Mouse (Mus musculus) neural tube, embryonic 15.5 days (tissue): ENCODE data around the gene Sowahd. TPM values are rescaled to one million over a fixed set of nuclear protein-coding genes. Genes with fewer than 3 reads are reported as not detected.

Source experiments
- ATAC-seq: fragments of 200-750 bp; cut with Nextera tagmentation; 2 replicates; pipeline ENCODE4 v1.8.0; 2017; ENCODE audit warnings: mild to moderate bottlenecking, moderate TSS enrichment, moderate library complexity; ENCODE audit not compliant: low FRiP score
- H3K27ac ChIP-seq: fragments of 300-500 bp; sonication (generic); replicated peaks from 2 replicates; pipeline ENCODE4 v1.5.1; 2015; ENCODE audit warnings: mild to moderate bottlenecking, inconsistent platforms
- H3K27me3 ChIP-seq: fragments of 300-500 bp; sonication (generic); replicated peaks from 2 replicates; pipeline ENCODE4 v1.6.1; 2015; ENCODE audit warnings: inconsistent platforms
- H3K36me3 ChIP-seq: fragments of 300-500 bp; sonication (generic); 2 replicates; pipeline ENCODE4 v1.6.1; 2015; ENCODE audit warnings: inconsistent platforms
- H3K4me1 ChIP-seq: fragments of 300-500 bp; sonication (generic); 2 replicates; pipeline ENCODE4 v1.6.1; 2015; ENCODE audit warnings: inconsistent platforms
- H3K4me2 ChIP-seq: fragments of 300-500 bp; sonication (generic); 2 replicates; pipeline ENCODE4 v1.6.1; 2015; ENCODE audit warnings: inconsistent platforms, mild to moderate bottlenecking, moderate library complexity
- H3K4me3 ChIP-seq: fragments of 300-500 bp; sonication (generic); replicated peaks from 2 replicates; pipeline ENCODE4 v1.5.1; 2015; ENCODE audit warnings: mild to moderate bottlenecking, inconsistent platforms
- H3K9ac ChIP-seq: fragments of 300-500 bp; sonication (generic); replicated peaks from 2 replicates; pipeline ENCODE4 v1.6.1; 2015; ENCODE audit warnings: mild to moderate bottlenecking, inconsistent platforms
- H3K9me3 ChIP-seq: fragments of 300-500 bp; sonication (generic); replicated peaks from 2 replicates; pipeline ENCODE4 v1.6.1; 2016; ENCODE audit warnings: inconsistent platforms
- WGBS: fragments of 180-500 bp; shearing (Covaris S2); methylation state at CpG from one replicate; pipeline ENCODE4 v1.1.7; 2015; ENCODE audit warnings: mixed read lengths; 5-methylcytosine and 5-hydroxymethylcytosine counted together
- polyA plus RNA-seq: library from polyadenylated mRNA; unstranded; fragments of >200 nt; fragmentation: Nextera tagmentation; extraction: Ambion mirVana; gene quantifications from 2 replicates; pipeline ENCODE4 v1.2.1, GENCODE M21; 2015

Gene Sowahd
- not detected in 2 replicates for polyA plus RNA-seq

DNA sequence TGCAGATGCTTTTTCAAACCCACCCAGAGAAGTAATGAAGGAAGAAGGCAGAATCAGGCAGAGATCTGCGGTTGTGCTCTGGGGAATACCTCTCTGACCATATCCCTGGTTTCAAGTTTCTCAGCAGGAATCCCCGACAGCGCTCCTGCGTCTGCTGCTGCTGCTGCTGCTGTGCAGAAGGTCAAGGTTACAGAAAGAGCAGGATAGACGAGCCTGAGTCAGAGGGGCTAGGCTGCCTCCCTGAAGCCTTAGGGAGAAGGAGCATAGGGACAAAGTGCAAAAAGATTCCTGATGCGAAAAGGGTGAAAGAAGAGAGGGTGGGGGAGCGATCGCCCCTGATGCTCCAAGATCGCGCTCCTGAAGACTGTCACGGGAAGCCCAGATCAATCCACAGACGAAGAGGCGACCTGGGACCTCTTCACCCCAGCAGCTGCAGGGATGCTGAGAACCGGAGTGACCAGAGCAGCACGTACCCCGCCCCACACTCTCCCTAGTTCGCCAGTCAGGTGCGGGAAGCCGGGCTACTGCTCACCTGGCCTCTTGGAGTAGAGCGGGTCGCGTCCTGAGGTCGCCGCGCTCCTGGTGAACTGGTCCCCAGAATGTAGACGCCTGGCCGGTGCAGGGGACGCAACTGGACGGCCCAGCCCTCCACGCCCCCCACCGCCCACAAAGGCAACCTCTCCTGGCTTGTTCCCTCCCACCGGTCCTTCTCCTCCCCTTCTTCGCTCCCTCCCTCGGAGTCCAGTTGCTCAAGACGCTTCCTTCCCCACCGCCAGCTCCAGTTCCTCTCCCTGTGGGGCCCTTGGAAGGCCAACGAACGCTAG is at the start of gene Sowahd:
Sowahd (plus strand) TSS at position 780 of the 824 bp plus-strand sequence.
- Histone ChIP-seq H3K4me1 (peaks cover 14% of the 10 kb centered on the region), H3K27ac (no peak within 1 kb of the TSS), H3K9ac (peak within 1 kb of the TSS; percentile 37; the same call in 1 of the 2 replicates), H3K27me3 (peaks cover 11% of the 10 kb centered on the region; the same call in 1 of the 2 replicates), H3K4me3 (peak within 1 kb of the TSS; percentile 39), H3K9me3 (no peaks in the 10 kb centered on the region), H3K4me2 (peak within 1 kb of the TSS; percentile 82), H3K36me3 (no peaks in the 10 kb centered on the region)
- peak; percentile 45; the same call in 1 of the 2 replicates for ATAC-seq
- 25% methylated on average over 38 of the region's 38 CpGs for WGBS

DNA sequence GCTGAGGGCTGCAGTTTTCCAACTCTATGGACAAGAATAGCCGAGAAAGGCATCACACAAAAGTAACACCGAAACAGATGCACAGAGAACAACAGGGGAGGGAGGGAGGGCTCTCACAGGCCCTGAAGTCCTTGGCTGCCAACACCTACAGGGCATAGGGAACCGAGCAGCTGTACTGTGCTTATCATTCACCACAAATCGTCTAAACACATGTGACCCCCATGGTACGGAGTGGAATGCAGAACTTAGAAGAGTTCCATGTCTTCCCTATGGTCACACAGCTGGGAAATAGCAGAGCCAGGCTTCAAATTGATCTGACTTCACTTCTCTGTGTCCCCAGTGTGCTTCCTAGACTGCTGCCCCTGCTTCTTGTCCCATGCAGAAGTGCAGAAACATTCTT is 34.8 kb upstream of the Sowahd start:
- Histone ChIP-seq H3K27ac (no peak overlapping the region), H3K36me3 (no peaks in the 10 kb centered on the region), H3K9me3 (no peaks in the 10 kb centered on the region), H3K4me1 (no peaks in the 10 kb centered on the region), H3K27me3 (no peaks in the 10 kb centered on the region), H3K4me2 (no peak overlapping the region), H3K4me3 (no peak overlapping the region), H3K9ac (no peak overlapping the region)
- no peak for ATAC-seq
- WGBS, result 72% methylated on average over 5 of the region's 5 CpGs

DNA sequence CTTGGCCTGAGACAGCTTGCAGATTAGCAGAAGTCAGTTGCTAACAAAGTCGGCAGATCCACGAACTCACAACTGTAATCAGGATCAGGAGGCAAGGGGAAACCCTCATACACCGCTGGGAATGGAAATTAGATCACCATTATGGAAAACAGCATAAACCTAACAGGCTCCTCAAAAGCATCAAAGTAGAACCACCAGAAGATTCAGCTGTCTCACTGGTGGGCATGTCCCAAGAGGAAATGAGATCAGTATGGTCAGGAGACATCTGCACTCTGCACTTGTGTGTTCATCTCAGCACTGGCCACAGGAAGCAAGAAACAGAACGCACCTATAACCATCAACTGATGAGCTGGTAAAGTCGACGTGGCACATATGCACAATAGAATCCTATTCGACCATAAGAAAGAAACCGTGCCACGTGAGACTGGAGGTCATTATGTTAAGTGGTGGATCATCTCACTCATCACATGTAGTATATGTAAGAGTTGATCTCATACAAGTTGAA is 30.4 kb upstream of the Sowahd start:
- Histone ChIP-seq H3K9me3 (no peaks in the 10 kb centered on the region), H3K4me1 (no peaks in the 10 kb centered on the region), H3K27me3 (no peaks in the 10 kb centered on the region), H3K4me2 (no peak overlapping the region), H3K9ac (no peak overlapping the region), H3K27ac (no peak overlapping the region), H3K4me3 (no peak overlapping the region), H3K36me3 (no peaks in the 10 kb centered on the region)
- ATAC-seq, result no peak
- WGBS, result 91% methylated on average over 9 of the region's 9 CpGs

DNA sequence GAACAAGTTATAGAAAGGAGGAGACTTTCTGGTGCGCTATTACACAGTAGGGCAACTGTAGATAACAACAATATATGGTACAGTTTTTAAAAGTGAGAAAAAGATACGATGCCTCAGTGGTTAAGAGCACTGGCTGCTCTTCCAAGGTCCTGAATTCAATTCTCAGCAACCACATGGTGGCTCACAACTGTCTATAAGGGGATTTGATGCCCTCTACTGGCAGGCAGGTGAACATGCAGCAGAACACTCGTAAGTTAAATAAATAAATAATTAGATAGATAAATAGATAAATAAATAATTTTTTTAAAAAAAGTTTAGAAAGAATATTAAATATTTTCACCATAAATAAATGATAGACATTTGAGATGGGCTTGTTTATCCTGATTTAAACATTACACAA is 29.6 kb upstream of the Sowahd start:
- no peak for ATAC-seq
- 63% methylated on average over 3 of the region's 3 CpGs for WGBS

DNA sequence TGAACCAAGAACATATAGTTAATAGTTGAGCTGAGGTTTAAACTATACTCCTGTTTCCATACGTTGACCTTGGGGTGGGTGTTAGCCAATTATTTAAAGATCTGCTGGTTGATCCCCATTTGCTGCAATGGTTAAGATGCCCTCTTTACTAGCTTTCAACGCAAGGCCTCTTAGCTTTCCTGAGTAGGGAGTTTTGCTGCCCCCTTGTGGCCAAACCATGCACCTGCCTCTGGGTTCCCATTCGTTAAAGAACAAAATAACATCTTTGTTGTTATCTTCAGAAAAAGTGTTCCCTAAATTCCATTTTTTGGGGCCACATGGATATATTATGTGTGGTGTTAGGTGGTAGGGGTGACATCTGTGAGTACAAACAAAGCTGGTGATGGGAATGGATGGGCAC is 26.0 kb upstream of the Sowahd start:
- no peak for ATAC-seq
- H3K4me2 ChIP-seq, result no peak overlapping the region
- H3K9ac ChIP-seq, result no peak overlapping the region
- no peaks in the 10 kb centered on the region for H3K27me3 ChIP-seq
- no peaks in the 10 kb centered on the region for H3K9me3 ChIP-seq
- no peaks in the 10 kb centered on the region for H3K36me3 ChIP-seq
- no peak overlapping the region for H3K4me3 ChIP-seq
- H3K4me1 ChIP-seq, result no peaks in the 10 kb centered on the region
- H3K27ac ChIP-seq, result no peak overlapping the region
- WGBS, result 16% methylated on average over 3 of the region's 3 CpGs

More for the DNA sequence above, 29.6 kb upstream of the Sowahd start:
- Histone ChIP-seq H3K9me3 (no peaks in the 10 kb centered on the region), H3K4me1 (no peaks in the 10 kb centered on the region), H3K4me3 (no peak overlapping the region), H3K27me3 (no peaks in the 10 kb centered on the region), H3K4me2 (no peak overlapping the region), H3K36me3 (no peaks in the 10 kb centered on the region), H3K9ac (no peak overlapping the region), H3K27ac (no peak overlapping the region)

DNA sequence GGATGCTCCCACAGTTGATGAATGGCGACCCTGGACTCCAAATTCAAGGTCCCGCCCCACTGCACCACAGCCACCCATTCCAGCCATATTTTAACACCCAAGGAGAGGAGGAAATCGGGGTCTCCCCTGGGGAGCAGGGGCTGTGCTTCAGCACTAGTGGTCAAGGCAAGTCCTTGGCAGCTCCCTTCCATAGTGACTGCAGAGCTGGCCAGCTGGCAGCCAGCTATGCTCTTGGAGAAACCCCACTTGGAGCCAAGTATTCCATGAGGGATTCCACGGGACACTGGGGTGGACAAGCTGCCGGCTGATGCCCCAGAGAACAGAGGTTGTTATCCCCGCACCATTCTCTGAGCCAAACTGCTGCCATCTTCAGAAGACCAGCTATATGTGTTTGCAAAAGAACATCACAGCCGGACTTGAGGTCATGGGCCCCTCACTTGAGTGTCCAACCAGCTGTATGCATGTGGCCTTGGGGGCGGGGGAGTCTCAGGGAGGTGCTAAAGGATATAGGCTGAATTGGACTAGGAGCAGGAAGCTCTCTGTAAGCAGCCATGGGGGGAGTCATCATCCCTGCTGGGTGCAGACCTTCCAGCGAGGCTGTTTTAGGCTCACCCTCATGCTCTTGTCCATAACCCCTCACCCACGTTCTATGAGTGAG is 24.9 kb upstream of the Sowahd start:
- no peak overlapping the region for H3K27ac ChIP-seq
- H3K27me3 ChIP-seq, result no peaks in the 10 kb centered on the region
- H3K4me3 ChIP-seq, result no peak overlapping the region
- no peaks in the 10 kb centered on the region for H3K36me3 ChIP-seq
- no peak overlapping the region for H3K4me2 ChIP-seq
- no peak overlapping the region for H3K9ac ChIP-seq
- WGBS, result 77% methylated on average over 10 of the region's 10 CpGs
- no peak for ATAC-seq
- no peaks in the 10 kb centered on the region for H3K9me3 ChIP-seq
- H3K4me1 ChIP-seq, result no peaks in the 10 kb centered on the region

DNA sequence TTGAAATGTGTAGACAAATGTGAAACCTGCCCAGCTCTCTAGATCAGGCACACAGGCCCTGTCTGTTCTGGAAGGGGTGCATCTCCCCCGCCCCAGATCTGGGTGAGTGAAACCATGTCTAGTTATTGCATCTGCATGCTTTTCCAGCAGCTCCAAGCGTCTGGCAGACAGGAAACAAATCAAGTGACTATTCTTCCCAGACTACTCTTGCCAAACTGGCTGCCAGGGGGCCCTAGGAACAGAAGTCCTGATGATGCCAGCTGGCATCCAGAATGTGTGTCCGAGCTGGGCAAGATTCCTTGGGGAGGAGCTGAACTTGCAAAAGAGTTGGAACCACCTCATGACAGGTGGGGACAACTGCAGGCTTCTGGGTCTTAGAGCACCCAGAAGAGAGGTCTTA is 20.3 kb upstream of the Sowahd start:
- H3K4me1 ChIP-seq, result no peaks in the 10 kb centered on the region
- 54% methylated on average over 3 of the region's 3 CpGs for WGBS
- H3K9ac ChIP-seq, result no peak overlapping the region
- no peak for ATAC-seq
- H3K4me3 ChIP-seq, result no peak overlapping the region
- H3K36me3 ChIP-seq, result no peaks in the 10 kb centered on the region
- H3K27ac ChIP-seq, result no peak overlapping the region
- H3K9me3 ChIP-seq, result no peaks in the 10 kb centered on the region
- no peaks in the 10 kb centered on the region for H3K27me3 ChIP-seq
- no peak overlapping the region for H3K4me2 ChIP-seq

DNA sequence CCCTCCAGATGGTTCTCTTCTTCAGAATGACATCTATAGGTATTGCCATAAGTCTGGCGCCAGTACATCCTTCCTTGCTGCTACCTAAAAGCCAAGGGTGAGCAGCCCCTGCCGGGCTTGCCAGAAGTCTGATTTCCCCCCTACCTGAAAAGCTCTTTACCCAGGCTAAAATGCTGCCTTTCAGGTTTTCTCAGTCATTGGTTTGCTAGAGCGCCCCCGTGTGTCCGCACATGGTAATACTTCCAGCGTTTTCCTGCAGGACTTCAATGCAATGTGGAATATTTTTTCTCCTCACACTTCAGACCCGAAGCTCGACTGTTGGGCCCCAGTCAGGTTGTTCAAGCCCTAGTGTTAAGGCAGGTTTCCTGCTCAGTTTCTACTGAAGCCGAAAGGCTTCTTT is 5.9 kb upstream of the Sowahd start:
- Histone ChIP-seq H3K36me3 (no peaks in the 10 kb centered on the region), H3K27me3 (peaks cover 7% of the 10 kb centered on the region; the same call in 1 of the 2 replicates), H3K27ac (no peak overlapping the region), H3K9me3 (no peaks in the 10 kb centered on the region), H3K4me3 (no peak overlapping the region), H3K4me2 (no peak overlapping the region), H3K4me1 (no peaks in the 10 kb centered on the region), H3K9ac (no peak overlapping the region)
- ATAC-seq, result no peak
- WGBS, result 22% methylated on average over 9 of the region's 9 CpGs

DNA sequence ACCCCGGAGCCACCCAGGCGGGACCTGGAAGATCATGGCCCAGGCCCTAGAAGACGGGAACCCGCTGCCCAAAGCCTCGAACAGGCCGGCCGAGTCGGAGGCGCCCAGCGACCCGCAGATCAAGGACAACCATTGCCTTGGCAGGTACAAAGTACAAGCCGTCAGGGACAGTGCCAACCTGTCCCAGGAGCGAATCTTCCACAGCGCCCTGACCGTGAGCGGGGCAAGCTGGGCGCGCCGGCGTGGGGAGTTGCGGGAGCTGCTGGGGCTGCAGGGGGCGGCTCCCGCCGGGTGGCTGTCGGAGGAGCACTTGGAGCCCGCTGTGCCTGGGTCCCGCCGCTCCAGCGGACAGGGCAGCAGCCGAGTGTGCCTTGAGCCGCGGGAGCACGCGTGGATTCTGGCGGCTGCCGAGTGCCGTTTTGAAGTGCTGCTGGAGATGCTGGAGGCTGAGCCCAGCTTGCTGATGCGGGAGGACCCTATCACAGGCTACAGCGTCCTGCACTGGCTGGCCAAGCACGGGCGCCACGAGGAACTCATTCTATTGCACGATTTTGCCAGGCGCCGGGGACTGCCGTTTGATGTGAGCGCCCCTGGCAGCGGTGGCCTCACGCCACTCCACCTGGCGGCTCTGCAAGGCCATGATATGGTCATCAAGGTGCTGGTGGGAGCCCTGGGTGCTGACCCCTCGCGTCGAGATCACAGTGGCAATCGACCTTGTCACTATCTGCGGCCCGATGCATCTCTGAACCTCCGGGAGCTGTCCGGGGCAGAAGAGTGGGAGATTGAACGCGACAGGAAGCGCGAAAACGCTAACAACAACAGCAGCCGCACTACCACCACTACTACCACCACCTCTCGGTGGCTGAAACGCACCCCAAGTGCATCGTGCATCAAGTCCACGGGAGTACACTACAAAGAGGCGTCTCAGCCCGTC is 512 bp downstream of the Sowahd start:
- peak; percentile 55; the same call in 1 of the 2 replicates for ATAC-seq
- Histone ChIP-seq H3K27me3 (peaks cover 11% of the 10 kb centered on the region; the same call in 1 of the 2 replicates), H3K36me3 (no peaks in the 10 kb centered on the region), H3K9me3 (no peaks in the 10 kb centered on the region), H3K4me1 (peaks cover 14% of the 10 kb centered on the region), H3K27ac (no peak overlapping the region), H3K4me2 (peak overlapping the region; percentile 82), H3K4me3 (peak overlapping the region; percentile 39), H3K9ac (peak overlapping the region; percentile 37; the same call in 1 of the 2 replicates)
- 26% methylated on average over 70 of the region's 70 CpGs for WGBS

DNA sequence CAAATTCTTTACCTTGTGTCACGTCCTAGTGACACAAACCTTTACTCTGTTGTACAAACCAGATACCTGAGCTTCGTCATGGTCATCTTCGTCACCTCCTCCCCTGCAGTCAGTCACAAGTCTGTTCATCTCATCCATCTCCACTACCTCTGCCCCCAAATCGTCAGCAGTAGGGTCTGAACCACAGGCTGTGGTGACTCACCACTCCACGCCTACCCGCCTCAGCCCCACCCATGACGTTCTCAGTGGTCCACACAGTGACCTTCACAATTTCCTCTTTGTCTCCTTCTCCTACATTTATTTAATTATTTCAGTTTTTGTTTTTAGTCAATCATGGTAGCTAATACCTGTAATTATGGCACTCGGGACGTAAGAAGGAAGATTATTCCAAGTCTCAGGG is 15.3 kb downstream of the Sowahd start:
- WGBS, result 90% methylated on average over 9 of the region's 9 CpGs
- no peaks in the 10 kb centered on the region for H3K36me3 ChIP-seq

DNA sequence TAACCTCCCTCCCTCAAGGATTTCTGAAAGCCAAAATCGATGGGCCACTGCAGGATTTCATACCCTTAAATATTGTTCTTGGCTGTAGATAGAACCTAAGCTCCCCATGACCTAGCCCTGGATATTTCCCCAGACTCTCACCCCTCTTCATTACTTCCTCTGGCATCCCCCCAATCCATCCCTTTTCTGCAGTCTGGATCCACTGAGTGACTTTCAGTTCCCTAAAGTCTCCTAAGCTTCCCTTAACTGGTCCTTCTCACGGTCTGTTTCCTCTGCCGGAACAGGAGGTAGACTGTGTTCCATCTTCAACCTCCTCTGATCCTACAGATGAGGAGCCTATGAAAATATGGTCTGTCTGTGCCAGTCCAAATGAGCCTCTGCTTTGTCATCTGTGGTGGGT is 18.7 kb downstream of the Sowahd start:
- H3K4me3 ChIP-seq, result no peak overlapping the region
- ATAC-seq, result no peak
- H3K4me1 ChIP-seq, result no peaks in the 10 kb centered on the region
- H3K36me3 ChIP-seq, result no peaks in the 10 kb centered on the region
- H3K9ac ChIP-seq, result no peak overlapping the region
- 82% methylated on average over 3 of the region's 3 CpGs for WGBS
- H3K9me3 ChIP-seq, result no peaks in the 10 kb centered on the region
- H3K27me3 ChIP-seq, result no peaks in the 10 kb centered on the region
- no peak overlapping the region for H3K27ac ChIP-seq
- no peak overlapping the region for H3K4me2 ChIP-seq

More for the DNA sequence above, 15.3 kb downstream of the Sowahd start:
- no peak overlapping the region for H3K9ac ChIP-seq
- H3K27ac ChIP-seq, result no peak overlapping the region
- ATAC-seq, result no peak
- no peak overlapping the region for H3K4me3 ChIP-seq
- H3K27me3 ChIP-seq, result no peaks in the 10 kb centered on the region
- no peaks in the 10 kb centered on the region for H3K4me1 ChIP-seq
- no peak overlapping the region for H3K4me2 ChIP-seq
- H3K9me3 ChIP-seq, result no peaks in the 10 kb centered on the region
